Mouse (Mus musculus) bone marrow, adult 2 months (tissue): ENCODE measurements around the gene Ppp3r1. TPM values are rescaled to one million over a fixed set of nuclear protein-coding genes. Genes with fewer than 3 reads are reported as not detected.
A peak's percentile ranks its signal among the peaks of the same experiment; 100 is the strongest.

Experiments
- H3K27ac ChIP-seq: fragments of 200-500 bp; 2 replicates; pipeline ENCODE4 v1.5.1; 2012; ENCODE audit warnings: low read depth, mild to moderate bottlenecking, control low read depth, inconsistent platforms, low read length; ENCODE audit not compliant: control insufficient read depth, poor library complexity, insufficient read depth
- H3K4me1 ChIP-seq: fragments of 200-500 bp; 2 replicates; pipeline ENCODE4 v1.6.1; 2011; ENCODE audit warnings: low read length; ENCODE audit not compliant: control insufficient read depth, insufficient read depth
- H3K4me3 ChIP-seq: fragments of 200-500 bp; replicated peaks from 2 replicates; pipeline ENCODE3; 2011; ENCODE audit warnings: mild to moderate bottlenecking, low read depth, low read length, control low read depth; ENCODE audit not compliant: control insufficient read depth
- CTCF ChIP-seq: fragments of 200-500 bp; IDR thresholded peaks from 2 replicates; pipeline ENCODE4 v1.5.1; 2011; ENCODE audit warnings: low read length, control low read depth; ENCODE audit not compliant: control insufficient read depth, insufficient read depth
- POLR2A ChIP-seq: fragments of 200-500 bp; IDR thresholded peaks from 2 replicates; pipeline ENCODE4 v1.6.1; 2011; ENCODE audit warnings: low read depth, mild to moderate bottlenecking, control low read depth, low read length, borderline replicate concordance; ENCODE audit not compliant: control insufficient read depth
- whole genome bisulfite sequencing: fragments of 180-500 bp; shearing (Covaris S2); methylation state at CpG from one replicate; pipeline ENCODE4 v1.1.7; 2018; 5-methylcytosine and 5-hydroxymethylcytosine counted together
- polyA plus RNA-seq: library from polyadenylated mRNA; stranded (reverse); fragments of >200 nt; gene quantifications from 2 replicates; pipeline ENCODE4 v1.2.4, GENCODE M21; 2011; ENCODE audit warnings: low replicate concordance; ENCODE audit not compliant: missing spikeins, insufficient read depth, insufficient read length

The Ppp3r1 gene
- polyA plus RNA-seq, 1 experiment, result 21.5 TPM

- 94% methylated on average over 3 of the region's 3 CpGs for WGBS
- Histone ChIP-seq H3K27ac (no peak overlapping the region), H3K4me3 (no peak overlapping the region), H3K4me1 (no peaks in the 10 kb centered on the region)
- TF ChIP-seq POLR2A (no peak), CTCF (no peak)
These were observed 29.7 kb downstream of the Ppp3r1 start for GRCm38 (mm10) chr11:17188786-17189185.

DNA sequence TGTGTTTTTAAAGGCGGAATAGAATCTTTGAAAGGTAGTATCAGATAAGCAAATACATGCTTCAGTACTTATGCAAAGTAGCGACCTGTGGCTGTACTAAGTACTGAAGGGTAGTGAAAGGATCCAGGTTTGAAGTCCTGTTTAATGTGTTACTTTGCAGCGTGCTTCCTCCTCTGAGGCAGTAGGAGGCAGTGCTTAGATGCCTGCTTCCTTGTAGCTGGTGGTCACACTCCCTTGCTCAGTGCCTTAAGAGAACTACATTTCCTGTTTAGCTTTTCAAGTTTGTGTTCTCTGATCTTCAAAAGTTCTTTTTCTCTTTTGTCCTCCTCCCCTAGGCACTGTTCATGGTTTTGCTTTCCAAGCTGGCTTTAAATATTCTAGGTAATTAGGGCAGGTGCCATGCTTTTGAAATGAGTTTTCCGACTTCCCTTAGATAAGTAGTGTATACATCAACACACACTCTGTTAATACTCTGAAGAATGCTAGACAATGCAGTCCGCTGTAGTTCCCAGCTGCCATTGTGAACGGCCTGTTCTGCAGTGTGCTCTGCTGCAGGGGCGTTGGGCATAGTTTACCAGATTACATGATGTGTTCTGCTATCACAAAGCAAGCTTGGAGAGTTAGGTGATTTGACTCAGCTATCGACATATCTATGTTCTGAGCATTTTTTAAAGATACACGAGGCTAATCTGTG is 33.2 kb downstream of the Ppp3r1 start:
- no peak overlapping the region for H3K4me3 ChIP-seq
- 81% methylated on average over 9 of the region's 9 CpGs for WGBS
- TF ChIP-seq POLR2A (no peak), CTCF (peak; percentile 23; the same call in 1 of the 2 replicates)
- no peaks in the 10 kb centered on the region for H3K4me1 ChIP-seq
- H3K27ac ChIP-seq, result no peak overlapping the region

GRCm38 (mm10) chr11:17199170-17199569 is 40.1 kb downstream of the Ppp3r1 start:
- WGBS, result 72% methylated on average over 5 of the region's 5 CpGs
- Histone ChIP-seq H3K4me3 (no peak overlapping the region), H3K27ac (no peak overlapping the region), H3K4me1 (no peaks in the 10 kb centered on the region)
- no peak for TF ChIP-seq POLR2A
- no peak for TF ChIP-seq CTCF

- WGBS, result 85% methylated on average over 3 of the region's 3 CpGs
- no peaks in the 10 kb centered on the region for H3K4me1 ChIP-seq
- TF ChIP-seq CTCF (no peak), POLR2A (no peak)
- no peak overlapping the region for H3K27ac ChIP-seq
- H3K4me3 ChIP-seq, result no peak overlapping the region
These were observed 40.9 kb downstream of the Ppp3r1 start for GRCm38 (mm10) chr11:17199840-17200501.

DNA sequence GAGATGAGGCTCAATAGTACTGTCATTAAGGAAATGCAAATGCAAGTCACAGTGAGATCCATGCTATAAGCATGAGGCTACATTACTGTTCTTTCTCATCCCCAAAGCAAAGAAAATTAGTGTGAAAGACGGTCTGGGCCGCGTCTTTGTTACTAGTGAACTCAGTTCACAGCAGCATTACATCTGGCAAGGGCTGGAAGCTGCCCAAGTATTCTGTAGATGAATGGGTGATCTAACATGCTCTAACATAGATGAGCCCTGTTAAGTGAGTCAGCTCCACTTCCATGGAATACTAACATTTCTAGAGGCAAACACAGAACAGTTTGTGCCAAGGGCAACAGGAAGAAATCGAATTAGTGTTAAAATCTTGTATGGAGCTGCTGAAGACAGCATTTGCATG is 41.9 kb downstream of the Ppp3r1 start:
- Histone ChIP-seq H3K4me3 (no peak overlapping the region), H3K4me1 (no peaks in the 10 kb centered on the region), H3K27ac (no peak overlapping the region)
- WGBS, result 90% methylated on average over 4 of the region's 4 CpGs
- no peak for TF ChIP-seq POLR2A
- TF ChIP-seq CTCF, result no peak

DNA sequence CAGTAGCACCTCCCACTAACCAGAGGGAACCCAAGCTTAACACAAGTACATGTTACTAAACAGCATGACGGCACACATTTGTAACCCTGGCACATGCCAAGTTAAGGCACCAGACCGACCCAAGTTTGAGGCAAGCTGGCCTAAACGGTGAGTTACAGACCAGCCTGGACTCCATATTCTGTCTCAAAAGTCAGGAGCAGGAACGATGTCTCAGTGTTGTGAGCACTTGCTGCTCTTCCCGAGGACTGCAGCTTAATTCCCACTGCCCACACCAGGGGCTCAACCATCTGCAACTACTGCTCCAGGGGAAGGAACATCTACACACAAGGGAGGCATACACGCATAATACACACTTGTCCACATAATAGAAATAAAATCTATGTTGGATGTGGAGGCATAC is 43.4 kb downstream of the Ppp3r1 start:
- 81% methylated on average over 6 of the region's 6 CpGs for WGBS
- TF ChIP-seq POLR2A, result no peak
- TF ChIP-seq CTCF, result no peak
- Histone ChIP-seq H3K4me1 (no peaks in the 10 kb centered on the region), H3K4me3 (no peak overlapping the region), H3K27ac (no peak overlapping the region)

- no peaks in the 10 kb centered on the region for H3K4me1 ChIP-seq
- peak; percentile 62; the same call in 1 of the 2 replicates for TF ChIP-seq POLR2A
- TF ChIP-seq CTCF, result no peak
- peak within 1 kb of the TSS; percentile 84 for H3K27ac ChIP-seq
- H3K4me3 ChIP-seq, result peak within 1 kb of the TSS; percentile 77
- WGBS, result under 1% methylated on average over 65 of the region's 65 CpGs
These were observed 52.4 kb downstream of the Ppp3r1 start, which contains the start of gene Pno1 for GRCm38 (mm10) chr11:17211258-17212140. TSS of gene Pno1 (minus strand) at chr11:17211568.

GRCm38 (mm10) chr11:17212141-17212495 is 53.1 kb downstream of the Ppp3r1 start:
- no peaks in the 10 kb centered on the region for H3K4me1 ChIP-seq
- TF ChIP-seq POLR2A (no peak), CTCF (no peak)
- WGBS, result under 1% methylated on average over 10 of the region's 10 CpGs
- peak overlapping the region; percentile 77 for H3K4me3 ChIP-seq
- H3K27ac ChIP-seq, result peak overlapping the region; percentile 84
